Mouse (Mus musculus): ENCODE measurements around the gene Ephb4.
A peak's percentile ranks its signal among the peaks of the same experiment; 100 is the strongest.

Ephb4 gene

GRCm38 (mm10) chr5:137374521-137375080 is 24.7 kb downstream of the Ephb4 start:
- DNase-seq, result no peak

GRCm38 (mm10) chr5:137375627-137376026 is 25.7 kb downstream of the Ephb4 start:
- no peak for DNase-seq

GRCm38 (mm10) chr5:137376198-137376597 is 26.3 kb downstream of the Ephb4 start:
- no peak for DNase-seq

- DNase-seq, result no peak
These were observed 26.8 kb downstream of the Ephb4 start for GRCm38 (mm10) chr5:137376722-137377121.

- DNase-seq, result no peak
These were observed 27.3 kb downstream of the Ephb4 start for GRCm38 (mm10) chr5:137377176-137377575.

- DNase-seq, result no peak
These were observed 27.7 kb downstream of the Ephb4 start for GRCm38 (mm10) chr5:137377603-137378002.

GRCm38 (mm10) chr5:137381152-137381551 is 31.2 kb downstream of the Ephb4 start:
- peak; percentile 28 for DNase-seq

- DNase-seq, result no peak
These were observed 33.5 kb downstream of the Ephb4 start for GRCm38 (mm10) chr5:137383441-137383840.

- no peak for DNase-seq
These were observed 36.8 kb downstream of the Ephb4 start for GRCm38 (mm10) chr5:137386712-137387111.

- no peak for DNase-seq
These were observed 41.7 kb downstream of the Ephb4 start for GRCm38 (mm10) chr5:137391641-137392040.

GRCm38 (mm10) chr5:137394456-137394855 is 44.5 kb downstream of the Ephb4 start:
- no peak for DNase-seq

GRCm38 (mm10) chr5:137404081-137404480 is 54.2 kb downstream of the Ephb4 start:
- no peak for DNase-seq

- no peak for DNase-seq
These were observed 59.5 kb downstream of the Ephb4 start for GRCm38 (mm10) chr5:137409451-137409850.

- no peak for DNase-seq
These were observed 60.2 kb downstream of the Ephb4 start for GRCm38 (mm10) chr5:137410066-137410465.

- DNase-seq, result no peak
These were observed 60.6 kb downstream of the Ephb4 start for GRCm38 (mm10) chr5:137410549-137410948.

GRCm38 (mm10) chr5:137411235-137411634 is 61.3 kb downstream of the Ephb4 start:
- DNase-seq, result no peak

- no peak for DNase-seq
These were observed 64.3 kb downstream of the Ephb4 start for GRCm38 (mm10) chr5:137414253-137414652.

- DNase-seq, result no peak
These were observed 69.2 kb downstream of the Ephb4 start for GRCm38 (mm10) chr5:137419105-137419504.

- no peak for DNase-seq
These were observed 69.9 kb downstream of the Ephb4 start for GRCm38 (mm10) chr5:137419841-137420240.

GRCm38 (mm10) chr5:137425648-137426047 is 75.7 kb downstream of the Ephb4 start:
- no peak for DNase-seq

Measured in cerebellum, adult 9-11 months (tissue).